Mouse (Mus musculus): ENCODE data around the gene Chl1.
A peak's percentile ranks its signal among the peaks of the same experiment; 100 is the strongest.

Gene Chl1

GRCm38 (mm10) chr6:103665206-103665605, 154.8 kb downstream of the Chl1 start:
- no peak for DNase-seq (ENCODE audit: low read depth)

GRCm38 (mm10) chr6:103665677-103666316, 155.4 kb downstream of the Chl1 start:
- no peak for DNase-seq (ENCODE audit: low read depth)

GRCm38 (mm10) chr6:103673111-103673510, 162.7 kb downstream of the Chl1 start:
- no peak for DNase-seq (ENCODE audit: low read depth)

GRCm38 (mm10) chr6:103674332-103674731, 163.9 kb downstream of the Chl1 start:
- DNase-seq (ENCODE audit: low read depth) = no peak

GRCm38 (mm10) chr6:103675145-103675544, 164.8 kb downstream of the Chl1 start:
- DNase-seq (ENCODE audit: low read depth) = no peak

- no peak for DNase-seq (ENCODE audit: low read depth)
These were observed 166.3 kb downstream of the Chl1 start for GRCm38 (mm10) chr6:103676664-103677063.

- DNase-seq (ENCODE audit: low read depth) = no peak
These were observed 166.7 kb downstream of the Chl1 start for GRCm38 (mm10) chr6:103677072-103677471.

GRCm38 (mm10) chr6:103682854-103683574, 172.6 kb downstream of the Chl1 start:
- peak; percentile 4 for DNase-seq (ENCODE audit: low read depth)

GRCm38 (mm10) chr6:103692511-103692910, 182.1 kb downstream of the Chl1 start:
- DNase-seq (ENCODE audit: low read depth) = no peak

GRCm38 (mm10) chr6:103697349-103698028, 187.1 kb downstream of the Chl1 start:
- DNase-seq (ENCODE audit: low read depth) = no peak

GRCm38 (mm10) chr6:103699482-103699881, 189.1 kb downstream of the Chl1 start:
- DNase-seq (ENCODE audit: low read depth) = no peak

- no peak for DNase-seq (ENCODE audit: low read depth)
These were observed 189.5 kb downstream of the Chl1 start for GRCm38 (mm10) chr6:103699895-103700294.

- DNase-seq (ENCODE audit: low read depth) = no peak
These were observed 189.9 kb downstream of the Chl1 start for GRCm38 (mm10) chr6:103700336-103700735.

GRCm38 (mm10) chr6:103706366-103706765, 196.0 kb downstream of the Chl1 start:
- no peak for DNase-seq (ENCODE audit: low read depth)

- DNase-seq (ENCODE audit: low read depth) = no peak
These were observed 228.9 kb downstream of the Chl1 start for GRCm38 (mm10) chr6:103739291-103739690.

GRCm38 (mm10) chr6:103742784-103743183, 232.4 kb downstream of the Chl1 start:
- no peak for DNase-seq (ENCODE audit: low read depth)

- no peak for DNase-seq (ENCODE audit: low read depth)
These were observed 235.7 kb downstream of the Chl1 start for GRCm38 (mm10) chr6:103746103-103746502.

- no peak for DNase-seq (ENCODE audit: low read depth)
These were observed 238.9 kb downstream of the Chl1 start for GRCm38 (mm10) chr6:103749122-103749773.

GRCm38 (mm10) chr6:103753891-103754290, 243.5 kb downstream of the Chl1 start:
- no peak for DNase-seq (ENCODE audit: low read depth)

GRCm38 (mm10) chr6:103766830-103767229, 256.4 kb downstream of the Chl1 start:
- DNase-seq (ENCODE audit: low read depth) = no peak

- no peak for DNase-seq (ENCODE audit: low read depth)
These were observed 270.7 kb downstream of the Chl1 start for GRCm38 (mm10) chr6:103781058-103781457.

- no peak for DNase-seq (ENCODE audit: low read depth)
These were observed 280.8 kb downstream of the Chl1 start for GRCm38 (mm10) chr6:103791077-103791632.
